Mouse (Mus musculus) retina, embryonic 14.5 days (tissue): ENCODE results near the gene Myof.

Experiments used
- DNase-seq: peaks from one replicate; pipeline ENCODE4 v3.0.0-alpha.2; 2015; ENCODE audit warnings: low spot score

The Myof gene

DNA sequence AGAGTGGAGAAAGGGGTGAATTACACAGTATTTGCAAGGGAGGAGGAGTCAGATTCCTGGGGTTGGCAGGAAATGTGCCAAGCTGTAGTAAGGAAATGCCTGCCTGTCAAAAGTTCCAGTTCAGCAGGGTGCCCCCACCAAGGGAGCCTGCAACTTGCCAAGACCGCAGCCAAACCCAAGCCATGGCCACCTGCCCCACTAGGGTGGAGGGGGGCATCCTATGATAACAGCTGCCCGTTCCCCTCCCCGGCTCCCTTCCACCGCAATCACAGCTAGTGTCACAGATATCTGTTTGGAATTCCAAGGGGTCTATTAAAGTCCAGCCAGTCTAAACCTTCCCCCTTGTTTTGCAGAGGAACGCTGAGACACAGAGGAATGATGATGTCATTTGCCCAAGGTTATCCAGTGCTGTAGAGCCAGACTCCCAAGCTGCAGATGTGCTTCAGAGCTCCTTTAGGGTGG lies 1.1 kb downstream of the Myof start:
- no peak for DNase-seq

DNA sequence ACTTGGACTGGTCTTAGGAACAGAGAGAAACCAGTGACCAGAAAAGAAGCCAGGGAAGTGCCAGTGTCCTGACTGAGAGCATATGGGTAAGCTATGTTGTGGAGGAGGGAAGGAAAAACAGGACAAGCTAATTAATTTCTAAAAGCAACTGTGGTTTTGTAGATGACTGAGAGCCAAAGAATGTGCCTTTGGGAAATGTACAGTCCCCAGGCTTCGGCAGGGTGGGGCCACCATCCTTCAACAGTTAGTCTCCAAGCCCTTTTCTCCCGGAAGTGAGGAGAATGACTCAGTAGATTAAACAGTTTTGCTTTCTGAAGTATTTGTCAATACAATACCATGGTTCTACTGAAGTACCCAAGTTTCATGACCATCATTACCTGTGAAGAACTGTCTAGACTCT lies 5.1 kb downstream of the Myof start:
- DNase-seq = no peak

DNA sequence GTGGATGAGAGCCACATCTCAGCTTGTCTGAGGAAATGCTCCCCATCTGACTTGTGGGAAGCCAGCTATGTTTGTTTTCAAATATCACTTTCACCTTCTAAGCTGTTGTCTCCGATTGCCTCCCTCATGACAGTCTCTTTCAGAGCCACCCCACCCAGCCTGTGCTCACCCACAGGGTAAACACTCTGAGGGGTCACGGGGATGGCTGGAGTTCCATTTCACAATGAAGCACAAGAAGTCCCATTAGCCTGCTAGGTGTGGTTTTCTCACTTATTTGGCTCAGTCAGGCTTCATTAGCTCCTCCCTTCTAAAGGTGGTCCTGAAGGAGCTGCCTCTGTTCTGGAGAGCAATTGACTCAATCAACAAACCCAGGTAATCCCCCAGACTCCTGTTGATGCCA lies 7.6 kb downstream of the Myof start:
- DNase-seq = no peak

DNA sequence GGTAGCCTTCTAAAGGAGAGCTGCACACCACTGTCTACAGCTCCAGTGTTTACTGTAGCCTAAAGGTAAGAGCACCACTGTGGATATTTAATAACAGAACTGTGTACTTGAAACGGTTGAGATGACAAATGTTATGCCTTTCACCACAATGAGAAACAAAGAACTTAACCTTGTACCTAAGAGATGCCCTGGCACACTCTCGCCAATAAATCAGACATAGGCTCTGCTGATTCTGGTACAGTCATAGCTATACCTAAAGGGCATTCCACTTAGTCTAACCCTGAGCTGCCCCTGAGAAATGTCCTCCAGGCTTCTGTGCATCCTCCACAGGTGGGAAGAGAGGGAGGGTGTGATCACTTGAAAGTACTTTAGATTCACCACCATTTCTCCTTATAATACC lies 8.7 kb downstream of the Myof start:
- no peak for DNase-seq

DNA sequence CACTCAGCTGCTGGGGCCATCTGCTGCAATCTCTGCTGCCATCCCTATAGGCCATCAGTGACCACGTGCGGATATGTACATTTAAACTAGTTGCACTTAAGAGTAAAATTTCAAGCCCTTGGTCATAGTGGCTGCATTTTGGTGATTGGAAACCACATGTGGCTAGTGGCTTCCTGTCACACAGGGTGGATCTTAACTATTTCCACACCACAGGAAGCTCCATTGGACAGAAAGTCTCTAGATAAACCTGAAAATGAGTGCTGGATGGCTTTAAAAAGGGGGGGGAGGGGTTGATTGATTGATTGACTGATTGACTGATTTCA lies 9.7 kb downstream of the Myof start:
- no peak for DNase-seq

DNA sequence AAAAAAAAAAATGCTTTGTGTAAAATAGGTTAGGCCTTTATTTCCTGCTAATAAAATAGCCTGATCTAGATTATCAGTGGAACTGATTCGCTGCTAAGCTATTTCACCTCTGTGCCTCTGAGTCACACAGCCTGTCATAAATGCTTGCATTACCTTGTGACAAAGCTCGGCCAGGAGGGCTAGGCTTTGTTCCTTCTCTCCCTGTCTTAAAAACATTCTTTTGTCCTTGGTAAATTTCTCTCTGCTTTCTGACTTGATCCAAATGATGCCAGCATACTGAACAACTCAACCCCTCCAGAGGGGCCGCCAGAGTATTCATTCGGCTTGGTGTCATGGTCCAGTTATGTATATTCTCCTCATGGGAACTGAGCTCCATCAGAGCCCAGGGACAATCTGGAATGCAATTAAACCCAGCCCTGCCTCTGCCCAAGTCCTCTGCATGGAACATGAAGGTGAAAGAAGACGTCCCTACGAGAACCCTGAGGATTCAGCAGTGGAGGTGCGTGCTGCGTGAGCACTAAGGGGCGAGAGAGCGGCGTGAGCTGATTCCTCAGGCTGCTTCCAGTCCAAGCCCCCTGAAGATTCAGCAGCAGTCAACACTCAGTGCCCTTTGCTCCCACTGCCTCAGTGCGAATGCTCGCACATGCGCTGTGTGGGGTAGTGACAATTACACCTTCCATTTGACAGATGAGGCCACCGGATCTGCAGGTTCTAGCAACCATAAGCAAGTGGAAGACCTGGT lies 10.2 kb downstream of the Myof start:
- no peak for DNase-seq

DNA sequence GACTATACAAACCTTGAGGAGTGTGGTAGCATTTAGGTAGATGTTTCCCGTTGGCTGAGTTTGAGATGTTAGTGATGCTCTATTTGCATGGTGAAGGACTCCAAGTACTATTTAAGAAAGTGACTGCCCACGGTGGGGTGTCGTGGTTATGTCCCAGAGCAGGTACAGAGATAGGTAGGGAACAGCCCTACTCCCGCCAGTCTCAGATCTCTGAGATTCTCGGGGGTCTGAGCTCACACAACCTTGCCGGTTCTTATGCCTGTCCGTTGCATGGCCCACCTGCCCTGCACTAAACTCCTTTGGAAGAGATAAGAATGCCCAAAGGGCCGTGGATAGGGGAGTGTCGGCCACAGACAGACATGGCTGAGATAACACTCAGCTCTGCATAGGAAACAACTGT lies 12.2 kb downstream of the Myof start:
- DNase-seq = no peak

DNA sequence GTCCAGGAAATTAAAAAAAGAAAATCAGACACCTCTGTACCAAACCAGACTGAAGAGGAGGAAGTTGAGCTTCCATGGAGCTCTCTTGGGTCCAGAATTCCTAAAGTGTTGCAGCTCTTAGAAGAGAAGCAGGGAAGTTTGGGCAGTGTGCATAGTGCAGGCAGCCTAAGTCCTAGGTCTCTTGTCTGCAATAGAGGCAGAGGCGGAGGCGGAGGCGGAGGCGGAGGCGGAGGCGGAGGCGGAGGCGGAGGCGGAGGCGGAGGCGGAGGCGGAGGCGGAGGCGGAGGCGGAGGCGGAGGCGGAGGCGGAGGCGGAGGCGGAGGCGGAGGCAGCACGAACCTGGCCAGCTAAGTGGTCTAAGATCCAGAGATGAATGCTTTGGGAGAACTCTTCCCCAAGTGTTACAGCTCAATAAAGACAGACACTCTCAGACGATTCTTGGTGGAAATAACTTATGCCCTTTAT lies 12.7 kb downstream of the Myof start:
- DNase-seq = no peak

DNA sequence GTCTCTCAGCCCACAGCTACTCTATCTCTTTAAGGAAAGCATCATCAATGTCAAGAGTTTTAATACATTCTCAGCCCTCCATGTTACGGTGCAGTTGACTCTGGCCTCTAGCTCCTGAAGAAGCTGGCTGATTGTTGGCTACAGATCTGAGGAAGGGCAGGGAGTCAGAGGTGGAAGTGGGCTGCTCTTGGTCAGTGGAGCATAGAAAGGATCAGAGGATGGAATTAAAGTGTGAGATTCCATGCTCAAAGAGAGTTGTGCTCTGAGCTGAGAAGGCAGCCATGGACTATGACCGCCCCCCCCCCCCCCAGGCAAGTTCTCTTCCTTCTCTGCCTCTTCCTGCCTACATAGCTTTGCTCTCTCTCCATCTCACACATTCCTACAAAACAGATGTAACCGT lies 13.5 kb downstream of the Myof start:
- no peak for DNase-seq

DNA sequence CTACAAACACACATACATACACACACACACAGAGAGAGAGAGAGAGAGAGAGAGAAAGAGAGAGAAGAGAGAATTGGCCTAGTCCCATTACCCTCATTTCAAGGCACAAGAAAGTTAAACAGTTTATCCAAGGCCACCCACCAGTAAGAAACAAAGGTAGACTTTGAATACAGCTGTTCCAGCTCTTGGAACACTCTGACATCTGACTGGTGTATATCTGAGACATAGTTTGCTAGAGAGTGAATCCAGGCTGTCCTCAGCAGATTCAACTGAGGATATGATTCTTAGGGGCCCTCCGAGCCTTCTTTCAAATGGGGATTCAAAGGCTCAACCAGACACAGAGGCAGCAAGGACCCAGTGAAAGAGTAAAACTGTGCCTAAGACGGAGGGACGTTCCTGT lies 14.1 kb downstream of the Myof start:
- DNase-seq = no peak

DNA sequence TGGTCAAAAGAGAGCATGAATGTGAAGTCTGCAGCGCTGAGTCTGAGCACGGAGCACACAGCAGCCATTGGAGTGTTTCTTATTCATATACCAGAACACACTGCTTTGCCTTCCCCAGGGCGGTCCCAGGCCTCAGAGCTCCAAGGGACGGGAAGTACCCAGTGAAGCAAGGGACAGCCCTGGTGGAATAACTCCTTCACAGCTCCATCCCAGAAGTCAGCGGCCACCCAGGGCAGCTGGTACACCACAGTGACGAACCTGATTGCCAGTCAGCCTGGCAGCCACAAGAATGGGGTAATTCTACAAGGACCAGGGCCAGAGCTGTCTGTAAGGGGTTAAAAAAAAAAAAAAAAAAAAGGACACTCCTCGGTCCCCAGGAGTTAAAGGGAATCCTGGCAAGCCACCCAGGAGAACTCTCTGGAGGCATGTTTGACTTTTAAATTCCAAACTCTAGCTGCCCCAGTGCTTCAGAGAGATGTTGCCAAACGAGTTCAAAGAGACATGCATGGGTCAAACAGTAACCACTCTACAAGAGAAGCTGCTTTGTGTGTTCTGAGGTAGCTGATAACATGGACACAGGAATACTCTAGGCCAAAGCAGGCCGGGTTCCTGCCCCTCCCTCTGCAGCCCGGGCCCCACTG lies 15.4 kb downstream of the Myof start:
- no peak for DNase-seq

DNA sequence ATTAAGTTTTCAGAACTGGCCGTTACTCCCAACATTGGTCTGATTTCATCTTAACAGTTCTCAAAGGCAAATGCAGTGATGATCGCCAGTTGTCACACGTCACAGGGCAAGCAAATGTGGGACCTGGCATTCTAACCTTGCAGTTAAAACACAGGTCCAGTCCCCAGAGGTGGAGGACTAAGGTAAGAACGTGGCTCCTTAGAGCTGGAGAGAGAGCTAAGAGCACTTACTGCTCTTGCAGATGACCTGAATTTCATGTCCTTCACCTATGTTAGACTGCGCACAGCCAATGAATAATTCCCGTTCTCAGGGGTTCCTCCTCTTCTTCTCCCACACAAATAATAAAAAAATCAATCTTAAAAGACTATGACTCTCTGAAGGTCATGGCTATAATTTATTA lies 16.0 kb downstream of the Myof start:
- DNase-seq = no peak

DNA sequence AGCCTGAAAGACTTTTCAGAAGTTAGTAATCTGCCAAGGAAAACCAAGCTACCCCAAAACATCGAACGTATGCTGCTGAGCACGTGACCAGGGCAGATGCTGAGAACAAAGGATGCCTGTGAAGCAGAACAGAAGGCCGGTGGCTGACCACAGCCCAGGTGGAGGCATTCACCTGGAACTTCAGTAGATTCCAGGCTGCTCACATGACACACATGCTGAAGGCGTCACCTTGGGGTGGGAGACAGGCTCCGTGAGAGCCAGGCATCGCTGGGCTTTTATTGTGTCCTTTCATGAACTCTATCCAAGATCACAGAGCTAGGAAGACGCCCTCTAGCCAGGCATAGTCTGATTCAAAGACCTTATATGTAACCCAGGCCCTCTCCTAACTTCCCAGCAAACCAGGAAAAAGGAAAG lies 17.2 kb downstream of the Myof start:
- DNase-seq = no peak

DNA sequence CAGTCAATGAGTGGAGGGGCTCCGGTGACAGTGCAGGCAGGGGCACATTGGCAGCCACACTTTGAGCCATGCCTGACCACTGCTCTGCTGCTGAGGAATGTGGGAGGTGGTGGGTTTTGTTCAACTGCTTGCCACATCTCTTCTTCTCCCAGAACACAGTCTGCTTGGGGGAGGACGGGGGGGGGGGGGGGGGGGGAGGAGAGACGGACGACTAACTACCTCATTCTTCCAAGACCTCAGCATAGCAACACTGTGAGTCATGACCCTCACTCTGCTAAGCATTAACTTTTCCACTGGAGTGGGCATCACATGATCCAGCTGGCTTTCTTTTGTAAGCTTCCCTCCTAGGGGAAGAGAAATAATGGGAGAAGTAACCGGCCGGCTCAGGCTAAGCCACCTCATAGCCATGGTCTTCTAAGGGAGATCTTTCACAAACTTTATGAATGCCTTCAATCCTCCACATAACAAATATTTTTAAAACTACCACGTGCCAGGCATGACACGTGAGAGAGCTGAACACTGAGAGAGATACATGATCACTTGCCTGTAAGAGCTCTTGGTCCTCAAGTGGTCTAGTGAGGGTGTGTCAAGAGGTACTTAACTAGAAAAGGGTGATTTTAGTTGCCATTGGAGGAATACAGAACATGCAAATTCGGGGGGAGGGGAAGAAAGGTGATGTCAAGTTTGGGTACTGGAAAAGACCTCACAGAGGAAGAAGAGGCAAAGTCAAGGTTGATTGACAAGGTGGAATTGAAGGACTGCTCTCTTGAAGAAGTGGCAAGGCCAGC lies 17.9 kb downstream of the Myof start:
- DNase-seq = peak; percentile 16

DNA sequence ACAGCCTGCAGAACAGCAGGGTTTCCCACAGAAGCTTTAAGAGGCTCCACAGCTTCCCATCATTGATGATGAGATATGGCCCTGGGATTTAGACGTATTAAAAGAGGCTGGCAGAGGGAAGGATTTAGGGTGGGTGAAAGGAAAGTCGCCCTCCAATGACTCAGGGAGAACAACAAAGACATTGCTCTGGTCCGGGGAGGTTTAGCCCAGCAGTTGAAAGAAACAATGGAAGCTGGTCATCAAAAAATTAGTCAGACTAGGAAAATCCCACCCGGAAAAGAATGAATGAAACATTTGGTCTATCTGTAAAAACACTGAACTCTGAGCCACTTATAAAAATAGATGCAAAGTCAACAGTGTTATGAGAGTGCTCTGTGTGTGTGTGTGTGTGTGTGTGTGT lies 19.8 kb downstream of the Myof start:
- DNase-seq = no peak

DNA sequence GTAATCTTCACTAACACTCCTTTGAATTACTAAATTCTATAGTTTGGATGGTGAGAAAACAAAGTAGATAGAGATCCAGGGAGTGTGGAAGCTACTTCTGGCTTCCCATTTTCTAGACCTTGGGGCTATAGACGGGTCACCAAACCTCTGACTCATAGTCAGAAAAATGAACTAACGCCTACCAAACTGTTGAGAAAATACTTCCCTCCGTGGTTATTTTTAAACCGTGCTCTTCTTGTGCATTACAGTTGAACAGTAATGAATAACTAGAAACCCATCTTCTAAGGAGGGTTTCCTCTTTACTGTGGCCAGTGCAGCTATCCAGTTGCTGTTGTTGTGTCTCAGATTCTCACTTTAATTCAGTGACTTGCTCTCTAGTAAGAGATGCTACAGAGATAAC lies 20.7 kb downstream of the Myof start:
- no peak for DNase-seq

DNA sequence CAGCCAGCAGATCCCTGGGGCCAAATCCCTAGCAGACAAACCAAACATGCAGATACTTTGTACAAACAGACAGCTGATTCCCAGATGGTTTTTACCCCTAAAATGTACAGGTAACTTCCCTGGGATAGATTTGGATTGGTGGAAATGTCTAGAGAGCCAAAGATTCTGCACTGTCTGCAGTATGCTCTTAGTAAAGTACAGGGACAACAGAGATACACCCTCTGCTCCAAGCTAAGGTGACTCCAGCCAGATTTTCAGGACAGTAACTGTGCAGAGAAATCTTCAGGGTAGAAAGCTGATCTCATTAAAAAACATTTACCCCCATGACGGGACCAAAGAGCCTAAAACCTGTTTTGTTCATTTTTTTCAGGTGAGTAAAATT lies 27.5 kb downstream of the Myof start:
- no peak for DNase-seq

DNA sequence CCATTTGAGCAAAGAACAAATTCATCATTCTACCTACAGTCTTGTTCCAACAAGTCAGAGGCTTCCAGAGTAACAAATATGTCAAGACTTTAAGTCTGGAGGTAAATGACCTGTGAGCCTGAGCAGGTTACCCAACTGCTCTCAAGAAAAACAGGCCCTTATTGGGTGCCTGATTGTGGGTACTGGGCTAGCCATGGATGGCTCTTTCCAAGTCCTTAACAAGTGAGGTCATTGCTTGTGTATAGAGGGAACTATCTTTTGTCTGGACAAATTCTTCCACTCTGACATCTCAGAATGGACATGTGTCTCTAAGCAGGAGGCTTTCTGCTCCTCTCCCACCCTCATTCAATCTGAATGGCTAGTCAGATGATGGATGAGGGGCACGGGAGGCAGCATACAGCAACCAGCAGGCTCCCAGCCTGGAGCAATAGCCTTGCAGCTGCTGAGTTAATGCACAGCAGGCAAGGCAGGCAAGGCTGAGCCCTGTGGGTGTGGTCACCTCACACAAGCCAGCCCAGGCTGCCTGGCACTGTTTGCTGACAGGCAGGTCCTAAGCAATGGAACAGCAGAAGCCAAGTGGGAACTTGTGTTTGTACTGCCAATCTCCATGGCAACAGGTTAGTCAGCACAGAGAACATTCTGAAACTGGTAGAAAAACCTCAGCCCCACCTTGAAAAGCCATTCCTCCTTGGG lies 28.1 kb downstream of the Myof start:
- peak; percentile 46 for DNase-seq

DNA sequence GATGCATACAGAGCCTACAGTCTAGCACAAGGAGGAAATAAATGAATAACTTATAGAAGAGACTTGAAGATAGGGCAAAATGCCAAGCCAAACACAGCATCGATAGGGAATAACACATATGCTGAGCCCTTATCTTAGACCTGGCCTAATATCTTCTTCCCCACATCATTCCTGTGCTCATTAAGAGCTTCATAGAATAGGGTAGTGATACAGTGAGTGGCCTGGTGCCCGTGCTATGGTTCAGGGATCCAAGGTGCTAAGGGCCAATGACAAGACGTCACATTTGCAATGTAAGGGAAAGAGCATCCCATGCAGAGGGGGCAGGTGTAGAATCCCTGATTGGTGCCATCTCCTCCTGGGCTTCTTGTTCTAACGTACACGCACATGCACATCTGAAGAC lies 28.9 kb downstream of the Myof start:
- DNase-seq = no peak

DNA sequence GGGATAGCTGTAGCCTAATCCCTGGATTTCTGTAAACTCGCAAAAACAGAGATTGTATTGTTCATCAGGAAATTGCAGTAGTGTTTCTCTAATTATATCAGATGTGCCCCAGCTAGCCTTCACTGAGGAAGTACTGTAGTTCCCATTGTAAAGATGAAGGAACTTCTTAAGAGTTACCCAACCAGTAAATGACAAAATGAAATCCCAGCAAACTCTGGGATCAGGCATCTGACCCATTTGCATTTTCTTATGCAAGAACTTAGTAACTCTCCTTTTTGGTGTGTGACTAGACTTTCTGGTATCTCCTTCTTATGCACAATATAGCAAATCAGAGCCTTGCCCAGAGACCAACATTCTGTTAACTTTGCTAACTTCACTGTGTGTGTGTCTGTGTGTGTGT lies 32.0 kb downstream of the Myof start:
- DNase-seq = no peak

DNA sequence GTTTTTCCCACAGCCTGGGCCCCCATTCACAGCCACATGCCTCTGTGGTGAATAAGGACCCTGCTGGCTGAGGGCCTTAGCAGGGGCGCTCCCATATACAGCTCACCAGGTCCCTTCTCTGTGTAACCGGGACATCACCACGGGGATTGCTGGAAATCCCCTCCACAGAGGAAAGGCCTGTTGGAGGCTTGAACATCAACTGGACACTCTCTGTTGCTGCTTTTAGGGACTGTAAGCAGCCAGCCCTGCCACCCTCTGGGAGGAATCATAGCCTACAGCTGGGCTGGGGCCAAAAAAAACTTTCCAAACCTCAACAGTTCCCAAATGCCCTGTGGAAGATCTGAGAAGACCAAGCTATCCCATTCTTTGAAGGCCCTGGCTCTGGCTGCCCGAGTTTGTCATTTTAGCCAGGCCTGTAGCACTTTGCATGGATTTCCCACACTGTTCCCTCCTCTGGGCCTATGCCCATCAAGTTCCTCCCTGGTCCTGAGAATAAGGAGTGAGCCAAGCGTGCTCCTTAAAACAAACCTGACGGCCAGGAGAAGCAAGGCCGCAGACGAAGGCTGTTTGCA lies 38.5 kb downstream of the Myof start:
- DNase-seq = no peak
